Mouse (Mus musculus): ENCODE results near the gene Kbtbd4.
"Not testable (repeated sequence)": the region's sequence is repeated elsewhere in the genome, so short reads cannot be mapped to it uniquely, and the experiment has no call there.

Kbtbd4 gene

GRCm38 (mm10) chr2:90904076-90904855, at the start of gene Kbtbd4, which contains the start of gene Ndufs3:
TSS of gene Kbtbd4 (plus strand) at chr2:90904740.
TSS of gene Ndufs3 (minus strand) at chr2:90904827.
- in situ Hi-C loops (cut with MboI; ENCODE audit: low sequenced_read_pairs): no loop called here

- in situ Hi-C loops (cut with MboI; ENCODE audit: low sequenced_read_pairs): no loop called here
These were observed 43.1 kb upstream of the Kbtbd4 start for GRCm38 (mm10) chr2:90861486-90861885.

GRCm38 (mm10) chr2:90864184-90864583, 40.4 kb upstream of the Kbtbd4 start:
- in situ Hi-C loops (cut with MboI; ENCODE audit: low sequenced_read_pairs): no loop called here

- in situ Hi-C loops (cut with MboI; ENCODE audit: low sequenced_read_pairs): no loop called here
These were observed 38.0 kb upstream of the Kbtbd4 start for GRCm38 (mm10) chr2:90866524-90866923.

GRCm38 (mm10) chr2:90870136-90870601, 34.4 kb upstream of the Kbtbd4 start:
- in situ Hi-C loops (cut with MboI; ENCODE audit: low sequenced_read_pairs): loop anchor here (10.0 kb wide), 1 partner anchor 185 kb away; the partner anchor contains the start of gene Psmc3

- in situ Hi-C loops (cut with MboI; ENCODE audit: low sequenced_read_pairs): loop anchor here (10.0 kb wide), 1 partner anchor 183 kb away; the partner anchor contains the start of gene Psmc3
These were observed 33.2 kb upstream of the Kbtbd4 start for GRCm38 (mm10) chr2:90871180-90871961.

GRCm38 (mm10) chr2:90874025-90874424, 30.5 kb upstream of the Kbtbd4 start:
- in situ Hi-C loops (cut with MboI; ENCODE audit: low sequenced_read_pairs): loop anchor here (10.0 kb wide), 1 partner anchor 181 kb away; the partner anchor contains the start of gene Psmc3

- in situ Hi-C loops (cut with MboI; ENCODE audit: low sequenced_read_pairs): loop anchor here (10.0 kb wide), 1 partner anchor 180 kb away; the partner anchor contains the start of gene Psmc3
These were observed 29.3 kb upstream of the Kbtbd4 start for GRCm38 (mm10) chr2:90875239-90875638.

- in situ Hi-C loops (cut with MboI; ENCODE audit: low sequenced_read_pairs): loop anchor here (10.0 kb wide), 1 partner anchor 177 kb away; the partner anchor contains the start of gene Psmc3
These were observed 26.8 kb upstream of the Kbtbd4 start for GRCm38 (mm10) chr2:90877584-90878259.

- in situ Hi-C loops (cut with MboI; ENCODE audit: low sequenced_read_pairs): loop anchor here (10.0 kb wide), 1 partner anchor 175 kb away; the partner anchor contains the start of gene Psmc3
These were observed 25.1 kb upstream of the Kbtbd4 start for GRCm38 (mm10) chr2:90879419-90879818.

- in situ Hi-C loops (cut with MboI; ENCODE audit: low sequenced_read_pairs): no loop called here
These were observed 24.3 kb upstream of the Kbtbd4 start for GRCm38 (mm10) chr2:90880144-90880785.

GRCm38 (mm10) chr2:90881824-90882223, 22.7 kb upstream of the Kbtbd4 start:
- in situ Hi-C loops (cut with MboI; ENCODE audit: low sequenced_read_pairs): no loop called here

GRCm38 (mm10) chr2:90885218-90886041, 19.1 kb upstream of the Kbtbd4 start, which contains the start of gene C1qtnf4:
TSS of gene C1qtnf4 (plus strand) at chr2:90885860.
- in situ Hi-C loops (cut with MboI; ENCODE audit: low sequenced_read_pairs): no loop called here

- in situ Hi-C loops (cut with MboI; ENCODE audit: low sequenced_read_pairs): no loop called here
These were observed 18.1 kb upstream of the Kbtbd4 start for GRCm38 (mm10) chr2:90886436-90886835.

GRCm38 (mm10) chr2:90887627-90888026, 16.9 kb upstream of the Kbtbd4 start:
- in situ Hi-C loops (cut with MboI; ENCODE audit: low sequenced_read_pairs): no loop called here

- in situ Hi-C loops (cut with MboI; ENCODE audit: low sequenced_read_pairs): no loop called here
These were observed 14.7 kb upstream of the Kbtbd4 start for GRCm38 (mm10) chr2:90889550-90890548.

- in situ Hi-C loops (cut with MboI; ENCODE audit: low sequenced_read_pairs): no loop called here
These were observed 10.8 kb upstream of the Kbtbd4 start for GRCm38 (mm10) chr2:90893673-90894298.

GRCm38 (mm10) chr2:90894299-90894677, 10.3 kb upstream of the Kbtbd4 start:
- in situ Hi-C loops (cut with MboI; ENCODE audit: low sequenced_read_pairs): not testable (repeated sequence)
